Mouse (Mus musculus): ENCODE data around the gene Cebpe. TPM values are rescaled to one million over a fixed set of nuclear protein-coding genes. Genes with fewer than 3 reads are reported as not detected.
A peak's percentile ranks its signal among the peaks of the same experiment; 100 is the strongest.

Gene Cebpe
- polyA plus RNA-seq, 1 experiment from 2014 or later: not detected

DNA sequence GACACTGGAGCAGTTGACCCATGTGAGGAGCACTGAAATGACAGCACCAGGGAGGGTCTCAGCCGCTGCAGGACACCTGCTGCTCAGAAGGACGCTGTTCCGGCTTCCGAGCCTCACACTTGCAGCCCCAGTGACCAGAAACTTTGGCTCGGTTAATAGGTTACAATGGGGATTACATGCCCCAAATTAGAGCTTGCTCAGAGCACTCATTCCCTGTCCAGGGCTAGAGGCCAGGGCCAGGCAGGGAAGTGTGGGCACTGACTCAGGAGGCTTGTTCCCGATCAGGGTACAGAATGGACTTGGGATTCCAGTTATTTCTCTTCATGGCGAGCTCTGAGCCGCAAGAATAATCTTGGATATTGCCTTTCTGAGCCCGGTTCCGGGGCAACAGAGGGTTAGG lies 25.7 kb upstream of the Cebpe start:
- Histone ChIP-seq H3K4me1 (peaks cover 10% of the 10 kb centered on the region; the same call in 1 of the 2 replicates), H3K4me3 (no peak overlapping the region), H3K4me2 (no peak overlapping the region), H3K36me3 (ENCODE audit: poor library complexity, severe bottlenecking) (no peaks in the 10 kb centered on the region), H3K27me3 (no peaks in the 10 kb centered on the region), H3K9ac (no peak overlapping the region), H3K9me3 (replicated peaks) (no peaks in the 10 kb centered on the region), H3K27ac (no peak overlapping the region)
- 44% methylated on average over 10 of the region's 10 CpGs for WGBS
- ATAC-seq: no peak

- Histone ChIP-seq H3K9ac (no peak overlapping the region), H3K36me3 (ENCODE audit: poor library complexity, severe bottlenecking) (no peaks in the 10 kb centered on the region), H3K9me3 (replicated peaks) (no peaks in the 10 kb centered on the region), H3K4me2 (no peak overlapping the region), H3K27ac (peak overlapping the region; percentile 40; the same call in 1 of the 2 replicates), H3K4me3 (no peak overlapping the region), H3K27me3 (no peaks in the 10 kb centered on the region), H3K4me1 (peaks cover 10% of the 10 kb centered on the region; the same call in 1 of the 2 replicates)
- 49% methylated on average over 14 of the region's 14 CpGs for WGBS
- ATAC-seq: 0 out of 2 replicates have a peak, but pooled peaks have one; percentile 48
Observed at GRCm38 (mm10) chr14:54736555-54737552, 24.9 kb upstream of the Cebpe start.

DNA sequence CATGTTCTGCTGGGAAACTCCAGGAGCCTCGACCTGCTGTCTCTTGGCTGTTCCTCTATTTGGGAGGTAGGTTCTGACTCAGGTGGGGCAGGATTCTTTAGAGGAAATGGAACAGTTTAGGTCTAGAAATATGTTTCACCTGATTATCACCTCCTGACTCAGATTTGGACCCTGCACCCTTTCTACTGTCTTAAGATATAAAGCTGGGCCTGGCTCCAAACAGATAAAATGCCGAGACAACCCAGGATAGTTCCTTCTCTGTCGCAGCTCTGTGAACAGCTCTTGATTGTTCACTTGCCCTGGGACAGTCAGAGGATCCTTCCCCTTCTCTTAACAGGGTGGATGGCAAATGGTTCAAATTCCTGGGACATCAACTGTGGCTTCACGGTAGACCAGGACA lies 23.2 kb upstream of the Cebpe start:
- no peak for ATAC-seq
- H3K4me2 ChIP-seq: no peak overlapping the region
- no peaks in the 10 kb centered on the region for H3K36me3 ChIP-seq (ENCODE audit: poor library complexity, severe bottlenecking)
- H3K9ac ChIP-seq: no peak overlapping the region
- H3K27me3 ChIP-seq: no peaks in the 10 kb centered on the region
- 91% methylated on average over 4 of the region's 4 CpGs for WGBS
- H3K4me3 ChIP-seq: no peak overlapping the region
- H3K9me3 ChIP-seq (replicated peaks): no peaks in the 10 kb centered on the region
- no peak overlapping the region for H3K27ac ChIP-seq
- H3K4me1 ChIP-seq: peaks cover 10% of the 10 kb centered on the region; the same call in 1 of the 2 replicates

GRCm38 (mm10) chr14:54734004-54734403 lies 22.0 kb upstream of the Cebpe start:
- Histone ChIP-seq H3K27me3 (no peaks in the 10 kb centered on the region), H3K4me2 (no peak overlapping the region), H3K9me3 (replicated peaks) (no peaks in the 10 kb centered on the region), H3K4me3 (no peak overlapping the region), H3K4me1 (peaks cover 10% of the 10 kb centered on the region; the same call in 1 of the 2 replicates), H3K9ac (no peak overlapping the region), H3K27ac (no peak overlapping the region), H3K36me3 (ENCODE audit: poor library complexity, severe bottlenecking) (no peaks in the 10 kb centered on the region)
- ATAC-seq: no peak
- 81% methylated on average over 4 of the region's 4 CpGs for WGBS

- Histone ChIP-seq H3K4me1 (peaks cover 6% of the 10 kb centered on the region; the same call in 1 of the 2 replicates), H3K27me3 (no peaks in the 10 kb centered on the region), H3K4me2 (no peak overlapping the region), H3K36me3 (ENCODE audit: poor library complexity, severe bottlenecking) (no peaks in the 10 kb centered on the region), H3K4me3 (no peak overlapping the region), H3K9me3 (replicated peaks) (no peaks in the 10 kb centered on the region), H3K27ac (no peak overlapping the region), H3K9ac (no peak overlapping the region)
- 90% methylated on average over 8 of the region's 8 CpGs for WGBS
- no peak for ATAC-seq
Observed at GRCm38 (mm10) chr14:54732206-54732605, 20.2 kb upstream of the Cebpe start.

DNA sequence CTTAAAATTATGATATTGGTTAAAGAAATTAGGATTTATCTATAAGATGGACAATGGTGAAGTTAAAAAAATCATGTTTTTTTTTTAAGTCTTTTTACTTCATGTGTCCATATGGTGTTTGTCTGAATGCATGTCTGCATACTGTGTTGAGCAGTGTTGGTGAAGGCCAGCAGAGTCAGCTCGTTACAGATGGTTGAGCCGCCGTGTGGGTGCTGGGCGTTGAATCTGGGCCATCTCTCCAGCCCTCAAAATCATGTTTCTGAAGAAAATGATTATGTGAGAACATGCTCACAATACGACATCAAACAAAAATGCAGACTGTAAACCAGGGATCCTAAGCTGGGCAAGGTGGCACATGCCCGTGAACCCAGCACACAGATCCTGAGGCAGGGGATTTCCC lies 18.3 kb upstream of the Cebpe start:
- peak overlapping the region; percentile 7; the same call in 1 of the 2 replicates for H3K27ac ChIP-seq
- H3K36me3 ChIP-seq (ENCODE audit: poor library complexity, severe bottlenecking): no peaks in the 10 kb centered on the region
- H3K9me3 ChIP-seq (replicated peaks): no peaks in the 10 kb centered on the region
- no peak for ATAC-seq
- H3K4me3 ChIP-seq: no peak overlapping the region
- no peak overlapping the region for H3K9ac ChIP-seq
- no peaks in the 10 kb centered on the region for H3K4me1 ChIP-seq
- 89% methylated on average over 6 of the region's 6 CpGs for WGBS
- H3K4me2 ChIP-seq: no peak overlapping the region
- H3K27me3 ChIP-seq: no peaks in the 10 kb centered on the region

DNA sequence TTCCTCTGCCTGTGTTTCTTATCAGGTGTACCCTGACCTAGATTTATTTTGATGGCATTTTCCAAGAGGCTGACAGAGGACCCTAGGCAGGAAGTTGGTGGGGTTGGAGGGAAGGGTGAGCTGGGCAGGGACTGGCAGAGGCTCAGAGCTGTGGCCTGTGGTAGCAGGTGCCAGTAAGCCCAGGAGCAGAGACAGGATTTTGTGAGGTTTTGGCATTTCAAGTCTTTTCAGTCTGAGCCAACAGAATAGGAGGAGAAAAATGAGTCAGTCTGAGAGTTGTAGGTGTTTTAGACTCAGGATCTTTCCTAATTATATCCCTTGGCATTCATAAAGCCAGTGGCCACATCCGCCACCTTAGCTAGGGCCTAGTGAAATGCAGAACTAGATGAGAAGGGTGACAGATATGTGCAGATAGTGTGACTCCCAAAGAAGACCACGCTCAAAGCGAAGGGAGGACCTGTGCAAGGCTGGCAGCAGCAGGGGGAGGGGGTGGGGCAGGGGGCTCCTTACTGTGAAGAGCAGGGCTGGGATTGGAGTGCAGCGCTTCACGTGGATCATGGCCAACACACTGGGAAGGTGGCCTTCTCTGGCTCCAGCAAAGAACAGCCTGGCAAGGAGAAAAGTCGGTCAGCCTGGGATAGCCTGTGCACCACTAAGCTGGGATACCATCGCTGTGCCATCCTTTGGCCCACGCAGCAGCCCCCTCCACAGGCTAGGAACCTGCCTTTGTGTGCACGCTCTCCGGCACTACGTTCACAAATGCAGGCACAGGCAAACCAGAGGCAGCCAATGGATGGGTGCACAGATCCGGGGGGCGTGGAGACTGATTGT lies 17.1 kb upstream of the Cebpe start:
- Histone ChIP-seq H3K4me2 (no peak overlapping the region), H3K9ac (no peak overlapping the region), H3K4me3 (no peak overlapping the region), H3K4me1 (no peaks in the 10 kb centered on the region), H3K27ac (no peak overlapping the region), H3K36me3 (ENCODE audit: poor library complexity, severe bottlenecking) (no peaks in the 10 kb centered on the region), H3K9me3 (replicated peaks) (no peaks in the 10 kb centered on the region), H3K27me3 (no peaks in the 10 kb centered on the region)
- peak; percentile 51; the same call in 1 of the 2 replicates for ATAC-seq
- 58% methylated on average over 13 of the region's 13 CpGs for WGBS

DNA sequence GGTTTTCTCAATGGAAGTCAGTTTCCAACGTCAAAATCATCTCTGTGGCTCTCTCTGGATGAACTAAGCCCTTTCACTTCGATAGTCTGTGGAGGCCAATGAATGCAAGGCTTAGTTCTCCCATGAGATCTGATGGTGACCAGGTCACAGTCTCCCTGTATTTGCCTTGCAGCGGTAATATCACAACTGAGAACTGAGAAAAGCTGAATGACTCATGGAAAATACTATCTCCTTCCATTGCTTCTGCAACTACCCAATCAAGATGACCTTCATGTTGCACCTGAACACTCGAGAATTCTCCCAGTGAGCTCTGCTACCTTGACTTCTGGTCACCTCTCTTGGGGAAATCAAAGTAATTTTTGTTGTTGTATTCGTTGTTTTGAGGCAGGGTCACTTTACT lies 15.6 kb upstream of the Cebpe start:
- Histone ChIP-seq H3K27ac (no peak overlapping the region), H3K4me1 (no peaks in the 10 kb centered on the region), H3K4me2 (no peak overlapping the region), H3K9ac (no peak overlapping the region), H3K36me3 (ENCODE audit: poor library complexity, severe bottlenecking) (no peaks in the 10 kb centered on the region), H3K27me3 (no peaks in the 10 kb centered on the region), H3K9me3 (replicated peaks) (no peaks in the 10 kb centered on the region), H3K4me3 (no peak overlapping the region)
- no peak for ATAC-seq
- WGBS: 81% methylated on average over 5 of the region's 5 CpGs

GRCm38 (mm10) chr14:54724049-54724448 lies 12.1 kb upstream of the Cebpe start:
- no peak overlapping the region for H3K9ac ChIP-seq
- H3K4me2 ChIP-seq: no peak overlapping the region
- no peaks in the 10 kb centered on the region for H3K36me3 ChIP-seq (ENCODE audit: poor library complexity, severe bottlenecking)
- no peaks in the 10 kb centered on the region for H3K4me1 ChIP-seq
- H3K27me3 ChIP-seq: no peaks in the 10 kb centered on the region
- no peaks in the 10 kb centered on the region for H3K9me3 ChIP-seq (replicated peaks)
- ATAC-seq: no peak
- H3K27ac ChIP-seq: no peak overlapping the region
- no peak overlapping the region for H3K4me3 ChIP-seq
- 76% methylated on average over 6 of the region's 6 CpGs for WGBS

DNA sequence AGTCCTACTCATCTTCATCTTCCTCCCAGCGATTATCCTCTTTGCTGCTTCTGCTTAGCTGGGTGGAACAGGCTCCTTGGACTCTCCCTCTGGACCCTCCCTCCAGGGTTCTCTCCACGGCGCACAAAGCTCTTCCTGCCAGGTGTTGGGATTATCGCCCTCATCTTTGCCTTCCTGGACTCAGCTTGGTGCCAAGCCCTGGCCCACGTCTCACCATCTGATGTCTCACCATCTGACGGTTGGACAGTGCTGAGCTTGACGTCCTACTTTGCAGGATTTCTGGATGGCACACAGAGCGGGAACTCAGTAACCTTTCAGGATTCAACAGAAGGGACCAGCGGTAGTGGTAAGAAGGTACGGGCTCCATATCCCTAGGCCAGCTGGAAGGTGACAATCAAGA lies 9.7 kb upstream of the Cebpe start:
- 81% methylated on average over 10 of the region's 10 CpGs for WGBS
- no peaks in the 10 kb centered on the region for H3K36me3 ChIP-seq (ENCODE audit: poor library complexity, severe bottlenecking)
- no peak for ATAC-seq
- no peak overlapping the region for H3K27ac ChIP-seq
- H3K9me3 ChIP-seq (replicated peaks): no peaks in the 10 kb centered on the region
- H3K4me2 ChIP-seq: no peak overlapping the region
- no peaks in the 10 kb centered on the region for H3K4me1 ChIP-seq
- H3K9ac ChIP-seq: no peak overlapping the region
- H3K4me3 ChIP-seq: no peak overlapping the region
- no peaks in the 10 kb centered on the region for H3K27me3 ChIP-seq

GRCm38 (mm10) chr14:54720654-54721350 lies 8.8 kb upstream of the Cebpe start:
- no peak for ATAC-seq

More at GRCm38 (mm10) chr14:54720654-54721350, 8.8 kb upstream of the Cebpe start:
- no peaks in the 10 kb centered on the region for H3K9me3 ChIP-seq (replicated peaks)
- no peaks in the 10 kb centered on the region for H3K36me3 ChIP-seq (ENCODE audit: poor library complexity, severe bottlenecking)
- H3K4me2 ChIP-seq: no peak overlapping the region
- 0 out of 2 replicates have a peak, but pooled peaks cover 2% of the 10 kb centered on the region for H3K27me3 ChIP-seq
- H3K9ac ChIP-seq: no peak overlapping the region
- H3K4me3 ChIP-seq: no peak overlapping the region
- H3K4me1 ChIP-seq: no peaks in the 10 kb centered on the region
- 88% methylated on average over 7 of the region's 7 CpGs for WGBS
- H3K27ac ChIP-seq: no peak overlapping the region

All from forebrain, embryonic 13.5 days (tissue).